Mouse (Mus musculus) embryo, embryonic 9.5 days (tissue): ENCODE measurements around the gene Mical2.

ENCODE experiments used
- DNase-seq: peaks from one replicate; pipeline ENCODE4 v3.0.0-alpha.2; 2017; ENCODE audit errors: extremely low spot score

Gene Mical2

DNA sequence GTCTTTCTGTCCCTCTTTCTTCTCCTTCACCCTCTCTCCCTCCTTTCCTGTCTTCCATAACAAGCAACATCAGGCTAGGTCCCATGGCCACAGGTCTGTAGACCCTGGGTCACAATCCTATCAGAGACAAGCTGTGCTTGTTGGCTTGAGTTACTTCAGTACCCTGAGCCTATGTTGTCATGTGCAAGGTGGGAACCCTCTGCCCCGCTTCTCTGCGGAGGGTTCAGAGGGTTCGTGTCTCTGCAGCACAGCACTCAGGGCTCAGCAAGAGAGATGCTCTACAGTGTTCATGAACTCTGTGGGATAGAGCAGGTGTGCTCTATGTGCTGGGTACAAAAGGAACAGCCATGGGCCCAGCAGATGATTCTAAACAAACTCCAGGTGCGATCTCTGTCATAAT, 16.0 kb upstream of the Mical2 start:
- DNase-seq: no peak

DNA sequence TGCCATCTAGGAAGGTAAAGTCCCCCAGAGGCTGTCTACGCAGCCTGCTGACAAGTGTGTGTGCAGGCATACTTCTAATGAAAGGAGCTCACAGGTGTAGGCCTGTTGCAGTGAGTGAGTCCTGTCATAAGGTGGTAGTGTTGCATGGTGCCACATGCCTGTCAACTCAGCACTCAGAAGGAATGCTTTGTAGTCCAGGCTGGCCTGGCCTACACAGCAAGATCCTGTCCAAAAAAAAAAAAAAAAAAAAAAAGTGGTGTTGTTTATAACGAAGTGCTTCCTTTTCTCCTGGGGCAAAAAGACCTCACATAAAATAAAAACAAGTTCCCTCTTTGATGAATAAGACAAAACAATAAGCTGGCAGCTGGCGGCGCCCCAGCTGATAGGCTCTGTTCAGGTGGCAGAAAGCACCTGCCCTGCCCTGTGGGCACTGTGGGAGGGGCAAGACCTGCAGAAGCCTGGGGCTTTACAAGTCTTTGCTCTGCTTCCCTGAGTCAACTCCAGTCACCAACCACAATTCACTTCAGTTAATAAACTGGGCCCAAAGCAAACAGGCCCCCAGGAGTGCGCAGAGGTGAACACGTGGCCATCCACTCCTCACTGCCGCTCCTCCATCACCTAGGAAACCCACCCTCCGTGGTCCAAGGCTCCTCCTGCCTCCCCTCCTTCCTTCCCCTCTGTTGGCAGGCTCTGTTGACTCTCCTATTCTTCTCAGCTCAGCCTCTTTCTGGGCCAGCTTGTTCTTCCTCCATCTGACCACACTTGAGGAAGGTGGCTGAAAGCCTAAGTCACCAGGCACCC, 12.5 kb upstream of the Mical2 start:
- DNase-seq: no peak

DNA sequence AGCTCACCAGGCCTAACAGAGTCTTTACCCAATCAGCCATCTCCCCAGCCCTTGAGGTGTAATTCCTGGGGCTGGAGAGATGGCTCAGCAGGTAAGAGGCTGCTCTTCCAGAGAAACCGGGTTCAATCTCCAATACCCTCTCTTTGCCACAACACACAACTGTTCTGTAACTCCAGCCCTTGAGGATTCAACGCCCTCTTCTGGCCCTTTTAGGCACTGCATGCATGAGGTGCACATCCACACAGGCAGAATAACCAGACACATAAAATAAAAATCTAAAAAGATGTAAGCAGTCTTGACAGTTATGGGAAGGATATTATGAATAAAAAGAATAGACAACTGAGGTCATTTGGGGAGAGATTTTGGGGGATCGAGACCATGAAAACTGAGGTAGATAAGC, 9.8 kb upstream of the Mical2 start:
- no peak for DNase-seq

DNA sequence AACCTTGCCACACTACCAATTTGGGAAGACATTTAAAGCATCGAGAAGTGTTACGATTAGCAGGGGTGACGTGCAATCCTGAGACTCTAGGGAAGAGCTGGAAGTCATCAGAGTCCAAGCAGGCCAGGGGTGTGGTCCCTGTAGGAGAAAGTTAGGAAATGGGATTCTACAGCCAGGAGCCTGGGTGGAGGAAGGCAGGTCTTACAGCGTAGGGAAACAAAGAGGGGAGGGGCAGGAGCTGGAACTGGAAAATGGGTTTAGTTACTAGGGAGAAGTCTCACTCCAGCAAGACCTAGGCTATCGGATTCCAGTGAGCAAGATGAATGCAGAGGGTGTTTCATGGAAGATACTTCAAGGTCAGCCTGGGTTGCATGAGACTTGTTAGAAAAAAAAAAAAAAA, 8.9 kb upstream of the Mical2 start:
- DNase-seq: no peak

DNA sequence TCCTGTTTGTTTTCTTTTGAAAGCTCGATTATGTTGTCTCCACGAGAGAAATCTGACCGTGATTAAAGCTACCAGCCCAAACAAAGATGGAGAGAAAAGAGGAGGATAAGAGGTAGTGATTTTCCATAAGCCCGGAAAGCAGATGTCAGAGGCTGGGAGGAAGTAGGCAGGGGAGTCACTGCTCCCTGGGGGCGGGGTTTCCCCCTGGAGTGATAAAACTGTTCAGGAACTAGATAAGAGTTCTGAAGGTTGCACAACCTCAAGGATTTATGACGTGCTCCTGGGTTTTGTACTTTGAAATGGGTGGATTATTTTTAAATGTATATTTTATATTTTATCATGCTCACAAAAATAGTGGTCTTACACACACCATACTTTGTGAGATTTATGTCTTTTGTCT, 8.4 kb upstream of the Mical2 start:
- DNase-seq: no peak

DNA sequence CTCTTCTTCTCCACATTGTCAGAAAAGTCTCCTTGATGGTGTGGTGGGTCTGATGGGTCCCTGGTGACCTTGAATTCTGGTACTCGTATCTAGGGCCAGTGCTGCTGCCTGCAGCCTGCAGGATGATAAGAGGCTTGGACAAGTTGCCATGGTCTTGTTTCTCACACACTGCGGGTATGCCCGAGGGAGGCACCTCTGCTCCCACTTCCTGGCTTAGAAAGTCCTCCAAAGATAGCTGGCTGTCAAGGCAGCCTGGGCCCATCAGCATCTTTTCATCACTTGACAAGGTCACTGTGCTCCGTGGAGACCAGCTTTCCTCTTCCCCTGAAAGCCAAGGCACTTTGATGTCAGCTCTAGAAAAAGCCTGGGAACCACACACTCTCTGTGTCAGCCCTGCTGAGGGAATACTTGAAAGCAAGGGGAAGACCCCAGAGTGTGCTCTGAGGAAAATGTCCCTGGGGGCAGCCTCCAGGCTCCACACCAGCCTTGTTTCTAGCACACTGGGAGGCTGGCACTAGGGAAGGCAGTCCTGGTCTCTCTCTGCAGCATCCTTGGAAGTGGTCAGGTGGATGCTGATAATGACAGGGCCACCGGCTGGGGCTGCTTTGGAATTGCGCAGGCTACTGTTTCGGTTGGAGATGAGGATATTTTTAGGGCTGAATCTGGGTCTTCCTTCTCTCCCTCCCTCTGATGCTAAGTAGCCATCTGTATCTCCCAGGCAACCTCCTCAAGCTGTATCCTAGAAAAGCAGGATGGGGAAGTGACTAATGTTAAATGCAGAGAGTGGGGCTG, 2.7 kb upstream of the Mical2 start:
- no peak for DNase-seq

DNA sequence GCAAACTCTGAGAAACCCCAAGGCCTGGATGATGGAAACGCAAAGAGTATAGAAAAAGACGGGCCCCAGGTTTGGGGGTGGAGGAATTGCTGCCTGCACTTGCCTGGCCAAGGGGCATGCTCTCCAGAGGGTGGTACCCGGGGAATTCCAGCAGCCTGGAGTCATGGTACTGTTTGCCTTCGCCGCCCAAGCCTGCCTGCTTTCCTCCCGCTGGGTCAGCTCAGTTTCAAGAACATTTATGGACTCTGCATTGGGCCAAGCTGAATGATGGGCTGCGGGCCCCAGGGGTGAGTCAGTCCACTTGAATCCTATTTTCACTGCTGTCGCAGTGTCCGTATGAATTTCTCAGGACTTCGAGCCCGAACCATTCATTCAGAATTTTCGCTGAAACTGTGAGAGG, 802 bp upstream of the Mical2 start:
- no peak for DNase-seq

DNA sequence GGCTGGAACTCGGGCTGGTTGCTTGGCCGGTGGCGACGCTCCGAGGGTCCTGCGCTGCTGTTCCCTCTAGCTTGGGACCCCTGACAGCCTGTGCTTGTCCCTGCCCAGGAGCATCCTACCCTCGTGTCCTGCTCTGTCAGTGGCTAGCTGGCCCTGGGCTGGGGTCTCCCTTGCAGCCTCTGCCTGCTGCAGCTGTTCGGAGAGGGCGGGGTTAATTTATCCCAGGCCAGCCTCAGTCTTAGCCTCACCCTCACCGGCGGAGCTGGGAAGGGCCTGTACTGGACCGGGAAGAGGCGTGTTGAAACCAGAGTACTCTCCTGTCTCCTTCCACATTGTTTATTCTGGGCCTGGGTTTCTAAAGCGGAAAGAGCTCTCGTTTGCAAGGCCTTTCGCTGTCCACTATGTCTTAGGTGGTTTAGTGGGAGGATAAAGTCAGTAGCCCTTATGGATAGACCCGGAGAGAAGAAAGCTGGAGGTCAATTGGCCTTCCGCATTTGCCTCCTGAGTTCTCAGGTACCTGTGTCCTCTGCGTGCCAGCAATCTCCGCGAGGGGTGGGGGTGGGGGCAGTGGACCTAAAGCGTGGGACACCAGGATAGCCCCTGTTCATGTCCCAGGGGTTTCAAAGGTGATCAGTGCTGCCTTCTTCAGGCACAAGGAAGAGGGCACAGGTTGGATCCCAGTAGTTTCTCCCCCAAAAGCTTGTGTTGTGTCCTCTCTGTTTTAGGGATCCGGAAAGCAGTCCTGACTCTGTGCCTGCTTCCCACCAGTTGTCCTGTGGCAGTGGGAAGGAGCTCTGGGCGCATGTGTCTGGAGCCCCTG, 1.0 kb downstream of the Mical2 start:
- DNase-seq: peak; percentile 66

DNA sequence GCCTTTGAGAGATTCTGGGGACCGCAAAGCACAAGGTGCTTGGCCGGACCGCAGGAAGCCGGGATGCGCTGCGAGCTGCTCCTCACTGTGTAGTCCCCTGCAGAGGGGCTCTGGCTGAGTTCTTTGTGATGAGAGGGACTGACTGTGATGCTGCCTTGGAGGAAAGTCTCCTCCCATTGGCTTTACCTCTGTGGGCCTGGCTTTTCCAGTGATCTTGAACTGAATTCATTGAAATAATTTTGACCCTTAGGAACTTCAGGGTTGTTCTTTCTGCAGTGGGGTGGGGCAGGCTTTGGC, 1.6 kb downstream of the Mical2 start:
- no peak for DNase-seq

DNA sequence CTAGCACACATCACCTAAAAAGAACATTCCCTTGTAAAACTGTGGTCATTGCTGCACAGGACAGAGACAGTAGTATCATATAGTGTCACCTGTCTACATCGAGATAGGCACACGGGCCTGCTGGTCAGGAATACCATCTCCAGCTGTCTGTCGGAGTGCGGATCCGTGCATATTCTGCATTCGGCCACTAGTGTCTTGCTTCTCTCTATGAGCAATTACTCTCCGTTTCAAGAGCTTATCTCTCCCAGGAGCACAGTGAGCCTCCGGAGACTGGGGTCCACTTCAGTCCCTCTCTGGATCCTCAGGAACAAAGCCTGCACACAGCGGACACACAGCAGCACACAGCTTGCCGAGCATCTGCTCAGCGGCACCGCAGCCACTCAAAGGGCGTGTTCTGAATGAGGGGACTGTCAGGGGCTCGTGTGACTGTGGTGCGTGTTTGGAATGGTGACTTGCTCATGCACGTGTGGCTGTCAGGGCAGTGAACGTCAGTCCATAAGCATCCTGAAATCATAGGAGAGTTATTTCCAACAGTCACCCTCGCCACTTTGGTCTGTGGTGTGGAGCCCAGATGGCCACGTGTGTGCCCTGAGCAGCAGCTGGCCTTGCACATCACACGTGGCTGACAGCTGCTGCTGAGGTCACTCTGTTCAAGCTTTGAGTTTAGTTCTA, 3.3 kb downstream of the Mical2 start:
- no peak for DNase-seq

DNA sequence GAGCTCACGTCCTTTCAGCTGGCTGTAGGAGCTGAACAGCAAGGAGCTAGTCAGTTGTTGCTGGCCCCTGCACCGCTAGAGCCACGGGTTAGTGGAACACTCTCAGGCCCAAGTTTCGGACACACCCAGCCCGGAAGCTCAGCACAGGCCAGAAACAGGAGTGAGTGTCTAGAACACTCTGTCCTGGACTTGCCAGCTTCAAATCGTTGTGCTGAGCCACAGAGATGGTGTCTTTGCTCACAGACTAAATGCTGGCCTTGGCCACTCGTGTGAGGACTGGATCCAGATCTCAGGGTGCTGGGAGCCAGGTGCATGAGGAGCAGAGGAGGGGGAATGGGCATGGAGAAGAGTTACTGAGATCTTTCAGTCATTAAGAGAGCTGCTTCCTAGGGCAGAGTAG, 6.1 kb downstream of the Mical2 start:
- DNase-seq: no peak

DNA sequence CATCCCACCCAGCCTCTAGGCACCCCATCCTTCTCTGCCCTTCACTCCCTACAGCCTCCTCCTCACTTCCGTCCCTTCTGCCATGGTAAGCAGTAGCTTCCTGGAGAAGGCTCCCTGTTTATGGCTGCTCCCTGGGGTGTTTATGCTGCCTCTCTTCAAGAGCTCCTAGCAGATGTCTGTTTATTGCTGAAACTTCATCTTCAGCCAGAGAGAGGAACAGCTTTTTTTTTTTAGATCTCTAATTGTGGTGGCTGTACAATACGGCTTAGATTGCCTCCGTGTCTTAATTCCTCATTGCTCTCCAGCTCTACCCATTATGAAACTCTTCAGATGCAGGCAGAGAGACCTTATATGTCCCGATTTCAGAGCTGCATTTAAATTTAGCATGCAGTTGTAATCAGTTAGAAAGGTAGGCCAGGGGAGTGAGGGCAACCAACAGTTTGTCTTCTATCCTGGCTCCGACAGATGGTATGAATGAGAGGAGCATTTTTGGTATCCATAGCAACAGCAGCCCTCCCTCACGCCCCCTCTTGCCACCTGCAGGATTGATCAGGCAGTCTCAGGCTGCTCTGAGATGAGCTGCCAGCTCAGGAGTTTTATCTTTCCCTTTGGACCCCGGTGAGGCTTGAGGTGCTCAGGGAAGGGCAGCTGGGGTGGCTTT, 7.8 kb downstream of the Mical2 start:
- peak; percentile 42 for DNase-seq

DNA sequence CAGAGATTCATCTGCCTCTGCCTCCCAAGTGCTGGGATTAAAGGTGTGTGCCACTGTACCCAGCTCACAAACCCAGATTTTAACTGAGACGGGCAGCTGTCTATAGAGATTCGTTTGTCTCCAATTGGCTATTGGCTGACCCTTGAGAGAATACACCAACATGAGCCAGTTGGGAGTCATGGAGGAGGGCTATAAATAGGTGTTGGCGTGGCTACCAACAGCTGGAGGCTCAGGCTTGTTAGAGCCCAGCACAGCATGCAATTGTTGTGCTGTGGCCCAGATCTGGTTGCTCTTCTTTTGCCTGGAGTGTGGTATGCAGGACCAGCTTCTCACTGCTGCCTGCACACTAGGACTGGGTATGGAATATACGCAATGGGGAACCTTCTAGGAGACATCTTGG, 8.8 kb downstream of the Mical2 start:
- DNase-seq: no peak

DNA sequence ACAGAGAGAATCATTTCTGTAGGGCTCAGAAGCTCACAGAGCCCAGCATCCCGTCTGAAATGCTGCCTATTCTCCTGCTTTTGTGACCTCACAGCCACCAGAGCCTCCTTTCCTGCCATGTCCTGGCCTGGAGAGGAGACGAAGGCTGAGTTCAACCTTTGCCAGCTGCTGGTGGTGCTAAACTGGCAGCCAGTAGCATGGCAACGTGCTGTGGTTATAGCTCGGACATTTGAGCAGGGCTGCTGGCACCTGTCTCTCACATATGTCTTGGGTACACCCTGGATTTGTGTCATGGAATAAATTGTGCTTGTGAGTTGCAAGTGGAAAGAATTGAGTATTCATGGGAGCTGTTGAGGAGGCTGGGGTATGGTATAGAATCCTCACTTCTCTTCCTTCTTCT, 9.8 kb downstream of the Mical2 start:
- DNase-seq: no peak

DNA sequence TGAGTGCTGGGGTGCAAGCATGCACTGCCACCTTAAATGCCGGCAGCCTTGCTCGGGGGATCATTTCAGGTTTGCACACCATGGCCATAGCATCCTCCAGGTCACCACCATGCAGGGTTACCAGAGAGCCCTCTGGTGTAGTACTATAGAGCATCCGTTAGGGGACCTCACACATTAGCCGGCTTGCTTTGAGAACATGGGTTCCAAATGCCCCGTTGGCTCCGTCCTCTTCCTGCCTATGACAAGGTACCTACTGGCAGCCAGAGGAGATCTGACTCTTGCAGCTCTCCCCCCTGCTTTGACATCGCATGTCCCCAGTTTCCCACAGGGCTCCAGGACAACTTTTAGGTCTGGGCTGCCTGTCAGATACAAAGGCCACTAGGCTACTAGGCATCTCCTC, 11.6 kb downstream of the Mical2 start:
- DNase-seq: no peak

DNA sequence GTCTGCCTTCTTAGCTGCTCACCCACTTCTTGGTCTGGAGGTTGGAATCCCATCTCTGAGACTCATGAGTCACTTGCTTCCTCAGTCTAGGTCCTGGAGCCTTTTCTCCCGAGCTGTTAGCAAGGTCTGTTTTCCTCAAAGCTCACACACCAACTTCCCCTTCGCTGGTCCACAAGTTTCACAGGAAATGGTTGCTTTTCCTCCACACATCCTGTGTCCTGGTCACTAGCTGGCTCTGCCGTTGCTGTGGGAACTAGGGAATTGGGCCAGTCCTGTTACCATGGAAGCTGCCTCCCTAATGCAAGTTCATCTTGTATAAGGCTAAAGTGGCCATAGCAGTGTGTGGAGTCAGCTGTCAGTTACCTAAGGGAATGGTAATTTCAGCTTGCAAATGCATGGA, 12.2 kb downstream of the Mical2 start:
- DNase-seq: no peak

DNA sequence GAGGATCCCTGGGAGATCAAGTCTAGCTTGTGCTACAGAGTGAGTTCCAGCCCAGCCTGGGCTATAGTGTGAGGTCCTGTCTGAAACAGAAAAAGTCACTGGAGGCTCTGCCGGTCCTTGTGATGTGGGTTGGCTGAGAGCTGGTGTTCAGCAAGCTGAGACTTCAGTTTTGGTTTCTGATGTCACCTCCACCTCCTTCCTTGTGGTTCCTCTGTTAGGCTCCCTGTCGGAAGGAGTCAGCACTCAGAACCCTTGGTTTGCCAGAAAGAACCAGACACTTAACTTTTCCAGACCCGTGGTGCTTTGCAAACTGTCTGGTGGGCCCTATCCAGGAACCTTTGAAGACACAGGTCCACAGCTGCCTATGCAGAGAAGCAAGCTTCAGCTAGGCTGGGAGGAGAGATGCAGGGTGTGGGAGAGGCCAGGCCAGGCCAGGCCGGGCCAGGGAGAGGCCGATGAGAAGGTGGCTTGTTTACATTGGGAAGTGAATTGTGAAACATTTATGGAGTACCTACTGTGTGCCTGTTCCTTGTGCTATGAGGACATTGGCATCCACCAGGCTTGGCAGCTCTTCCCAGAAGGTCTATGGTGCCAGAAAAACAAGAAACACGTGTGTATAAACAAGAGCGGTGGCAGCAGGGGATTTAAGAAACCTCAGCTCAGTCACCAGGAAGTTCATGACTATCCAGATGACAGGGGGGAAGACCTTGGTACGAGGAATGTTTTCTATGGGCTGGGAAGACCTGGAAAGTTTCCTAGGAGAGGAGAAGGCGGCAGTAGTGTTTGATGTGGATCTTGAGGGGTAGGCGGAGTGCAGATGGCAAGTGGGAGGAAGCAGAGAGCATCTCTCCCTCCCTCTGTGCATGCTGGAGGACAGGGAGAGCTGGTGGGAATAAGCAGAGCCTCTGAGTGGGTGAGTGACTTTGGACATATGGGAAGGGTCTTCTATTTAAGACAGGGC, 13.4 kb downstream of the Mical2 start:
- no peak for DNase-seq

DNA sequence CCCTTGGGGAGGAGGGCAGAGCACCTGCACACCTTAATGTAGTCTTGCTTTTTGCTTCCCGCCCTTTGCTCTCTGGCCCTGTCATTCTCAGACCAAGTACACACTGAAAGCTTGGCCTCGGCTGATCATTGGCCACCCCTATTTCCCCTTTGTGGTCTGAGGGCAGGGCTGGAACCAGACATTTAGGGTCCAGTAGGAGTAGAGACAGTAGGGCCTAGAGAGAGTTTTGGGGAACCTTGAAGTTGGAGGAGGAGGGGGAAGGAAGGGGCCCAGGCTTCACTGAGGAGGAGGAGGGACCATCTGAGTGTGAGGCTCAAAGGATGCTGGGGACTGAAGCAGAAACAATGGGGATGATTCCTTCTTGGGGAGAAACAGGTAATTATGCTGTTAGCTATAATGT, 15.1 kb downstream of the Mical2 start:
- DNase-seq: no peak

DNA sequence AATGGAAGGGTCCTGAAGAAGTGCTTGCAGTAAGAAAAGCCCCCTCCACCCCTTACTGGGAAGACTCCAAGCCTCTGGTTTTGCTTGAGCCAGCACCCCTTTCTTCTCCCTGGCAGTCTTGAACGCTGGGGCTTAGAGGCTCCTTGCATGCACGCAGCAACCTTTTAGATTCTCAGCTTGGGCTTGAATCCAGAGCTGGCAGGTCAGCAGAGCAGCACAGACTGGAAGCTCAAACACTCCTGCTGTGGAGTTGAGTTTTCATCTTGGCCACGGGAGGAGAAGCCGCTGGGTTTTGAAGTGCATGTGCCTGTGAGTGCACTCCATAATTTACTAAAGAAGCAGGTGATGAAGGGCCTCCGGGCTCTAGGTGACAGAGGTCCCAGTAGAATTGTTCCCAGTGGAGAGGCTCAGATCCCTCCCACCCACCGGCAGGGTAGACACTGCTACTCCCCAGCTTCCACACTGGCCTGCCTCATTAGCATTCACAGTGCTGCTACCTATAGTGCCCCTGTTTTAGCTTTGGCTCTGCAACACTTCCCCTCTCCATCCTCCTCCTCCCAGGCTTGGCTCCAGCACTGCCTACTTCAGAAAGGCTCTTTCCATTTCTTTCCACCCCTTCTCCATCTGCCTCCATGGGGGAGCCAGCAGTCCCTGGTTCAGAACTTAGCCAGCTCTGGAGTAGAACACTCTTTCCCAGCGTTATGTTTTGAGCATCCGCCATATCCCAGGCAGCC, 15.7 kb downstream of the Mical2 start:
- no peak for DNase-seq

DNA sequence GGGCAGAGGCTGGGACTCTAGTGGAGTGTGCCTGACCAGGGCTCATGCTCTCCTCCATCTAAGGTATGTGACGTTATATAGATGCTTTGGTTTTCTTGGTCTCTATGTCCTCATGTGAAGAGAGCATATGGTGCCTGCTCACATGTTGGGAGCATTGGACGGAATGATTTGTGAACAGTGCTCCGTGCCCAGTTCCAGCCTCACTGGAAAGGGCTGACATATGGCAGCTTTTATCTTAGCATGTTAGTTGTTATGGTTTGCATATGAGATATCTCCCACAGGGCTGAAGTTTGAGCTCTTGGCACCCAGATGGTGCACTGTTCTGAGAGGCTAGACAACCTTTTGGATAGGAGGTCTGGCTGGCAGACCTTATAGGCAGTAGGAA, 16.3 kb downstream of the Mical2 start:
- no peak for DNase-seq
